Mouse (Mus musculus): ENCODE results near the gene Metap1d. TPM values are rescaled to one million over a fixed set of nuclear protein-coding genes. Genes with fewer than 3 reads are reported as not detected.

Metap1d gene
- polyA plus RNA-seq, 1 experiment from 2014 or later: 35.1 TPM

- no peak overlapping the region for H3K27ac ChIP-seq
- H3K9me3 ChIP-seq (replicated peaks): no peaks in the 10 kb centered on the region
- no peak overlapping the region for H3K4me2 ChIP-seq (replicated peaks)
- ATAC-seq (ENCODE audit: low FRiP score): no peak
- H3K4me1 ChIP-seq: no peaks in the 10 kb centered on the region
- no peaks in the 10 kb centered on the region for H3K36me3 ChIP-seq
- no peak overlapping the region for H3K9ac ChIP-seq
- H3K4me3 ChIP-seq: no peak overlapping the region
- 69% methylated on average over 4 of the region's 4 CpGs for WGBS
- no peaks in the 10 kb centered on the region for H3K27me3 ChIP-seq
These were observed 120.7 kb downstream of the Metap1d start for GRCm38 (mm10) chr2:71573736-71574135.

Other genes with a start within 250 kb of the Metap1d start
- gene Dync1i2, start 241.6 kb upstream of the Metap1d start, polyA plus RNA-seq (2016; fragmentation: Nextera tagmentation; extraction: Ambion mirVana): 177 and 200 TPM in 2 replicates
- 48.8 and 54.1 TPM in 2 replicates for gene Slc25a12, start 85.5 kb upstream of the Metap1d start, polyA plus RNA-seq (2016; fragmentation: Nextera tagmentation; extraction: Ambion mirVana)
- 94.2 and 94.9 TPM in 2 replicates for gene Hat1, start 64.3 kb upstream of the Metap1d start, polyA plus RNA-seq (2016; fragmentation: Nextera tagmentation; extraction: Ambion mirVana)
- gene Dlx1, start 74.8 kb downstream of the Metap1d start, polyA plus RNA-seq (2016; fragmentation: Nextera tagmentation; extraction: Ambion mirVana): 8.3 and 10.1 TPM in 2 replicates
- gene Dlx2, start 93.5 kb downstream of the Metap1d start, polyA plus RNA-seq (2016; fragmentation: Nextera tagmentation; extraction: Ambion mirVana): 4.7 and 5.3 TPM in 2 replicates

All from hindbrain, embryonic 12.5 days (tissue).